Mouse (Mus musculus) lung, adult 2 months (tissue): ENCODE measurements around the gene Nectin3. TPM values are rescaled to one million over a fixed set of nuclear protein-coding genes. Genes with fewer than 3 reads are reported as not detected.
"Not testable (repeated sequence)": the region's sequence is repeated elsewhere in the genome, so short reads cannot be mapped to it uniquely, and the experiment has no call there.

Experiments
- DNase-seq: peaks from one replicate; pipeline ENCODE4 v3.0.0; 2022
- H3K4me1 ChIP-seq: fragments of 200-500 bp; 2 replicates; pipeline ENCODE4 v1.6.1; 2011; ENCODE audit warnings: low read length; ENCODE audit not compliant: control insufficient read depth, insufficient read depth
- H3K4me3 ChIP-seq: fragments of 200-500 bp; replicated peaks from 2 replicates; pipeline ENCODE3; 2011; ENCODE audit warnings: low read depth, mild to moderate bottlenecking, control low read depth, low read length; ENCODE audit errors: extremely low read depth
- CTCF ChIP-seq: fragments of 200-500 bp; IDR thresholded peaks from 2 replicates; pipeline ENCODE4 v1.5.1; 2011; ENCODE audit warnings: mild to moderate bottlenecking, low read length, control low read depth; ENCODE audit not compliant: insufficient read depth
- POLR2A ChIP-seq: fragments of 200-500 bp; IDR thresholded peaks from 2 replicates; pipeline ENCODE4 v1.6.1; 2011; ENCODE audit warnings: low read depth, mild to moderate bottlenecking, control low read depth, low read length, borderline replicate concordance; ENCODE audit errors: extremely low read depth
- WGBS: fragments of 180-500 bp; shearing (Covaris S2); methylation state at CpG from one replicate; pipeline ENCODE4 v1.1.7; 2018; 5-methylcytosine and 5-hydroxymethylcytosine counted together
- polyA plus RNA-seq: library from polyadenylated mRNA; depleted of rRNA; stranded (reverse); fragments of >200 nt; gene quantifications from 2 replicates; pipeline ENCODE4 v1.2.3, GENCODE M21; 2012

Nectin3 gene
- polyA plus RNA-seq, 1 experiment, result 22.3 TPM

DNA sequence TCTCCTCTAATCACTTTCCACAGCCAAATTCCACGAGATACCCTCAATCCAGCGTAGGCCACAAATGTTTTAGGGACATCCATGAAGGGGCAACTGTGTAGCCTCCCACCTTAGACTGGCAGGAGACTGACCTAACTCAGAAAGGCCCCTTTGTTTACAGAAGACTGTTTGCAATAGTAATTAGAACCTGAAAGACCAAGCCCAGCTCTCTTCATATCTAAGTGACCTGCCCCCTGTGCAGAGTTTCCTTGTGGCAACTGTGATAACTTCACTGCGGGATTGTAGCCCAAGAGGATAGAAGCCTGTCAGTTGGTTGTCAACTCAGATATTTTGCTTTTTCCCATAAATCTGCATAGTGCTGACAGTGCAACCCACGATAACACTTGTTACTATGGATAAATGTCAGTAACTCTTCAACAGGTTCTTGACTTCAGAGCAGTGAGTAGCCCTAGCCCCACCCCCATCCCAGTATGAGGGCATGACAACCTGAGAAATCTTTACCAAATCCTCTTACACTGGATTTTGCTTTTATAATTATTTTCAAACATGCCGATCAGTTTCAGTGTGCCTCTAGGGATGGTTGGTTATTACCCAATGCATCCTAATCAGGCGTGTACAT, 108.8 kb downstream of the Nectin3 start:
- TF ChIP-seq CTCF, result no peak
- no peak for TF ChIP-seq POLR2A
- 78% methylated on average over 6 of the region's 6 CpGs for WGBS
- DNase-seq, result no peak
- H3K4me1 ChIP-seq, result no peaks in the 10 kb centered on the region
- no peak overlapping the region for H3K4me3 ChIP-seq

DNA sequence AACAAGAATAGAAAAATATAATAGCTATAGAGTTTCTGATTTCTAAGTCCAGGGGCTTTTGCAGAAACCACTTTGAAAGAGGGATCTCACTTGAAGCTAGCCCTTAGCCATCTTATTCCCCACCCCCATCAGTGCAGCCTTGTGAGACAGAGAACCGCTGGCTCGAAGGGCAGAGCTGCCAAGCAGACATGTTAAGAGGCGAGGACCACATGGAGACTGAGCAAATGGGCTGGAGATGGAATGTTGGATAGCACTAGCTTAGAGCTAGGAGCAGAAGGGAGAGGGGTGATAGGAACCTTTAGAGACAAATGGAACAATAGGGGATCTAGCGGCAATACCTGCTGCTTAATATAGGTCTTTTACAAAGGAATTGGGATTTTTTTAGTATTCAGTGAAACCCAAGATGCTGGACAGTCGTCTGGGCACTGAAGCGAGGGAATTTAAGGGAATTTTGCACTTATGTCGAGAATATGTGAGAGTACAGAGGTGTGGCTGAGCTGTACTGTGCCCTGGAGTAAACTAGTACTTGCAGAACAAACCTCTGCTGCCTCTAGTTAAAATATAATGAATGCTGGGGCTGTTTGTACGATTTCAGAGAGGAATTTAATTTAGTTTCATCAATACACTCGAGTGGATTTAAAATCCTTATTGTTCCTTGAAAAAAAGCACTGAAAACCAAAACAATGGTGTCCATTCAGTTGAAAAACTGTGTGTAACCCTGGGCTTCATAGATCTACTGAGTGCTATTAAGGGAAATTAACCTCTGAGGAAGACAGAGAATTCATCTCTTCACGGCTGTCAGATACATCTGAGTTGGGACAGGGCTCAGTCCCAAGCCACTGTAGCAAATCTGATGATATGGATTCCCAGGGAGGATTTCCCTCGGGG, 109.6 kb downstream of the Nectin3 start:
- H3K4me3 ChIP-seq, result no peak overlapping the region
- WGBS, result 63% methylated on average over 11 of the region's 11 CpGs
- no peak for DNase-seq
- H3K4me1 ChIP-seq, result no peaks in the 10 kb centered on the region
- TF ChIP-seq CTCF, result no peak
- no peak for TF ChIP-seq POLR2A

DNA sequence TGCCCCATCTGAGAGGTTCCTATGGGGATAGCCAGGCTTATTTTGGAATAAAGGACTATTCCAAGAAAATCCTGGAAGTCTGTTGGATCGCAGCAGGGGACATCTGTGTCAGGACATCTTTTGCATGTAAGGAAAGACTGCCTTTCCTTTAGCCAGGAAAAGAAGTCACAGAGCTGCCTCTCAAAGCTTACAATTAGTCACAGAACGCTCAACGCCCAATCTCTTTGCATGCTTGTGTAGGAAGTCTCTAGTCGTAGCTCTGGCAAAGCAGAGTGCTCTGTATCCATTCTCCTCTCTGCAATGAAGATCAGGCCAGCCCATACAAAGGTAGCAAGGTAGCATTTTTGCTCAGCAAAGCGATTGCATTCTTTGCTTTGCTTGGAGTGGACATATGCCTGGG, 114.0 kb downstream of the Nectin3 start:
- no peak for DNase-seq
- H3K4me3 ChIP-seq, result no peak overlapping the region
- H3K4me1 ChIP-seq, result no peaks in the 10 kb centered on the region
- no peak for TF ChIP-seq POLR2A
- TF ChIP-seq CTCF, result no peak
- WGBS, result 79% methylated on average over 5 of the region's 5 CpGs

DNA sequence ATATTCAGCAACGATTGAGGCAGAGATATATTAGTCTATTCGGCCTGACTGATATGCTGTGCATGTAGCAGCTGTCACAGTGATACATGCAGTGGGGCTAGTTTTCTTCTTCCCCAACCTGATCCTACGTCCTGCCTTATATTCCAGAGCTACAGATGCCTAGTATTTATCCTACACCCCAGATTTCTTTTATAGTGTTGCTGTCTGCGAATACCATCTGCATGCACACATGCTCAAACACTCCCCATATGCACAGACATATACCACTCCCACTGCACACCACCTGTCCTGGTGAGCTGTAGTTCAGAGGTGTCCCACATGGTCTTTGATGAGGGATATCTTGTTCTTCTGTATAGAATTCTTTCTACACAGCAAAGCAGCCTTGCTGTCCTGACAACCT, 115.0 kb downstream of the Nectin3 start:
- TF ChIP-seq CTCF (no peak), POLR2A (no peak)
- WGBS, result 91% methylated on average over 4 of the region's 4 CpGs
- Histone ChIP-seq H3K4me3 (no peak overlapping the region), H3K4me1 (no peaks in the 10 kb centered on the region)
- DNase-seq, result no peak

DNA sequence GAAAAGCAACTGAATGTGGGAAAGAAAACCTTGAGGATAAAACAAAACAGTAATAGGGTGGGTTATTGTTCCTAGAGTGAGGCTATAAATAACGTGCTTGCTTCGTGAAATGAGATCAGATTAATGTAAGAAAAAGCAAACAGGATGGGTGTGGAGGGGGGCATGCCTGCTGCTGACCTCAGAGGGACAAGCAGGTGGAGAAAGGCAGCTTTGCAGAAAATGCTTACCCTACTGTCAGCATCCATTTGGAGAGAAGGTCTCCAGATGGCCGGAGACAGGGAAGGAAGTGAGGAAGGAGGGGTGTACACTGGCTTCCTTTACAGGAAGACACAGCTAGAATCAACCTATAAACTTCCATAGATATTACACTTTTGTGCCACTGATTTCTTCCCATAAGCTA, 121.8 kb downstream of the Nectin3 start:
- 0 out of 2 replicates have a peak, but pooled peaks cover 3% of the 10 kb centered on the region for H3K4me1 ChIP-seq
- TF ChIP-seq CTCF (no peak), POLR2A (no peak)
- H3K4me3 ChIP-seq, result no peak overlapping the region
- 34% methylated on average over 3 of the region's 3 CpGs for WGBS
- no peak for DNase-seq

DNA sequence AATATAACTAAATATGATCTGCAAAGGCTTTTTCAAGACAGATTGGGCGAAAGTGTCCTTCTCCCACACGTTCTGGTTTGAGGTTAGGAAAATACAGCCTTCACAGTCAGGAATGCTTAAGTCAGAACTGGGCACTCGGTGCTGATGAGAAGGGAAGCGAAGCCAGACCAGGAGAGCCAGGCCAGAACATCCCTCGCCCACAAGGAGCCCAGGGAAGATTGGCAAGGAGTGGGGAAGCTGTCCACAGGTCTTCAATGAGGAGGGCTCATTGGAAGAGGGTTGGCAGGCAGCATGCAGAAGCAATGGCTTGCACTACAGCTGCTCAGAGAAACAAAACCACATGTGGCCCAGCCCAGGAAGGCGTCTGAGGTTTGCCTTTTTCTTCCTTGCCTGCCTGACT, 136.3 kb downstream of the Nectin3 start:
- no peak for DNase-seq
- no peak overlapping the region for H3K4me3 ChIP-seq
- WGBS, result 64% methylated on average over 6 of the region's 6 CpGs
- H3K4me1 ChIP-seq, result no peaks in the 10 kb centered on the region
- TF ChIP-seq POLR2A (no peak), CTCF (no peak)

DNA sequence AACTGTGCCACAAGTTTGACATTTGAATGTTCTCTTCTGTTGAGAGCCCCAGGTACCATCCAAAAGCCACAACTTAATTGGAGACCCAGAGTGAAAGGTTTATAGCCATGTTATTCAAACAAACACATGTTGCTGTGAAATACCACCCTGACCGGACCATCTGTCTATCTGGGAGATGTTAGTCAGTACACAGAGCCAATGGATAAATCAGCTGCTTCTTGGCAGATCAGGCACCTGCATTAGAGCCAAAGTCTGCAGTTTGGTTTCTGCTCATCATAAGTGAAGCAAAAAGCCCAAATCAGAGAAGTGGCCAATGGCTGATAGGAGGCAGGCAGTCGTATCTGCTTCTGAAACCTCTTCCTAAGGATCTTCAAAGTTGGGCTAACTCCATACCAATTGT, 140.7 kb downstream of the Nectin3 start:
- not testable (repeated sequence) for DNase-seq, H3K4me3 ChIP-seq, H3K4me1 ChIP-seq
- 78% methylated on average over 2 of the region's 2 CpGs for WGBS

DNA sequence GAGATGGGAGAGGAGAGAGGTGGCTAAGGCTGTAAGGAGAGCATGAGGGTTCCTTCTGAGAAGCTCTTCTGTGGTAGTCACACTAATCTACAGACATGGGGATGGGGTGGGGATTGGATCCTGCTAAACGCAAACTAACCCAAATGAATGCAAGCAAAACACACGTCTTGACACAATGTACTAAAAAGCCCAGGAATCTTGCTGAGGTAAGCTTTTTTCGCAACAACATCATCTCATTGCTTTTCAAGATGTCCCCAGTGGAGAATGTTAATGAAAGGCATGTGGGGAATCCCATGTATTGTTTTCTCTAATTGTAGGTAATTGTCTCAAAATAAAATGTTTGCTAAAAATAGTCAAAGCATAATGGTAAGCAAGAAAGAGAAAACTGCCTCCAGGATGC, 141.7 kb downstream of the Nectin3 start:
- Histone ChIP-seq H3K4me1 (no peaks in the 10 kb centered on the region), H3K4me3 (no peak overlapping the region)
- WGBS, result 64% methylated on average over 3 of the region's 3 CpGs
- TF ChIP-seq CTCF (no peak), POLR2A (no peak)
- no peak for DNase-seq
